Mouse (Mus musculus) lung, adult 2 months (tissue): ENCODE measurements around the gene Snapc3. TPM values are rescaled to one million over a fixed set of nuclear protein-coding genes. Genes with fewer than 3 reads are reported as not detected.
"Not testable (repeated sequence)": the region's sequence is repeated elsewhere in the genome, so short reads cannot be mapped to it uniquely, and the experiment has no call there.

Experiments
- DNase-seq: peaks from one replicate; pipeline ENCODE4 v3.0.0; 2022
- H3K4me1 ChIP-seq: fragments of 200-500 bp; 2 replicates; pipeline ENCODE4 v1.6.1; 2011; ENCODE audit warnings: low read length; ENCODE audit not compliant: control insufficient read depth, insufficient read depth
- H3K4me3 ChIP-seq: fragments of 200-500 bp; replicated peaks from 2 replicates; pipeline ENCODE3; 2011; ENCODE audit warnings: low read depth, mild to moderate bottlenecking, control low read depth, low read length; ENCODE audit errors: extremely low read depth
- CTCF ChIP-seq: fragments of 200-500 bp; IDR thresholded peaks from 2 replicates; pipeline ENCODE4 v1.5.1; 2011; ENCODE audit warnings: mild to moderate bottlenecking, low read length, control low read depth; ENCODE audit not compliant: insufficient read depth
- POLR2A ChIP-seq: fragments of 200-500 bp; IDR thresholded peaks from 2 replicates; pipeline ENCODE4 v1.6.1; 2011; ENCODE audit warnings: low read depth, mild to moderate bottlenecking, control low read depth, low read length, borderline replicate concordance; ENCODE audit errors: extremely low read depth
- WGBS: fragments of 180-500 bp; shearing (Covaris S2); methylation state at CpG from one replicate; pipeline ENCODE4 v1.1.7; 2018; 5-methylcytosine and 5-hydroxymethylcytosine counted together
- polyA plus RNA-seq: library from polyadenylated mRNA; depleted of rRNA; stranded (reverse); fragments of >200 nt; gene quantifications from 2 replicates; pipeline ENCODE4 v1.2.3, GENCODE M21; 2012; rRNA removed

Snapc3 gene
- polyA plus RNA-seq, 1 experiment = 15.0 TPM

- no peak for DNase-seq
- Histone ChIP-seq H3K4me3 (no peak overlapping the region), H3K4me1 (no peaks in the 10 kb centered on the region)
- 59% methylated on average over 2 of the region's 2 CpGs for WGBS
- no peak for TF ChIP-seq POLR2A
- no peak for TF ChIP-seq CTCF
These were observed 95.1 kb downstream of the Snapc3 start for GRCm38 (mm10) chr4:83512644-83513043.

- 73% methylated on average over 1 of the region's 1 CpGs for WGBS
- TF ChIP-seq CTCF (no peak), POLR2A (no peak)
- no peak for DNase-seq
- no peak overlapping the region for H3K4me3 ChIP-seq
- no peaks in the 10 kb centered on the region for H3K4me1 ChIP-seq
These were observed 96.7 kb downstream of the Snapc3 start for GRCm38 (mm10) chr4:83514183-83514582.

DNA sequence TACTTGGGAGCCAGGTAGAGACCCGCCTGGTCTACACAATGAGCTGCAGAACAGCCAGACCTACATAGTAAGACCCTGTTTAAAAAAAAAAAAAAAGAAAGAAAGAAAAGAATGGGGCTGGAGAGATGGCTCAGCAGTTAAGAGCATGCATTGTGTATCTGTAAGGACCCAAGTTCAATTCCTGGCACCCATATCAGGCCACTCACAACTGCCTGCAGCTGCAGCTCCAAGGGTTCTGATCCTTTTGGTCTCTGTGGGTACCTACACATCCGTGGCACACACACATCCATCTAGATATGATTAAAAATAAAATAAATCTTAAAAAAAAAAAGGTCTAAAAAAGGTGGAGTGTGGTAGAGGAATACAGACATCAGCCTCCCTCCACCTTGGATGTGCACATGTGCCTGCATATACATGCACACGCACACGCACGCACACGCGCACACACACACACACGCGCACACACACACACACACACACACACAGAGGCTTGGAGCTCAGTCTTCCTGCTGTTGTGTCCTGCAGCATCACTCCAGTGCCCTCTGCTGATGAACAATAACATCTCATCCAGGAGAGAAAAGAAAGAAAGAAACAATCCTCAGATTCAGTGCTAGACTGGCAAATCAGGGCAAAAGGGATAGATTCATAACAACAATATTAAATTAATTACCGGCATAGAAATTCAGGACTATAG is 97.6 kb downstream of the Snapc3 start:
- H3K4me3 ChIP-seq = no peak overlapping the region
- no peaks in the 10 kb centered on the region for H3K4me1 ChIP-seq
- no peak for TF ChIP-seq CTCF
- no peak for TF ChIP-seq POLR2A
- DNase-seq = no peak
- 81% methylated on average over 10 of the region's 10 CpGs for WGBS

GRCm38 (mm10) chr4:83516144-83516543 is 98.6 kb downstream of the Snapc3 start:
- DNase-seq, H3K4me1 ChIP-seq, H3K4me3 ChIP-seq: not testable (repeated sequence)
- WGBS = 85% methylated on average over 5 of the region's 6 CpGs

Other genes starting within 250 kb of the Snapc3 start
- 4.0 and 7.1 TPM in 2 replicates for gene Ttc39b, start 93.5 kb upstream of the Snapc3 start, polyA plus RNA-seq
- gene Psip1, start 68.7 kb downstream of the Snapc3 start, polyA plus RNA-seq = 18.0 and 24.0 TPM in 2 replicates
- gene Ccdc171, start 107.8 kb downstream of the Snapc3 start, polyA plus RNA-seq = 0.81 and 1.5 TPM in 2 replicates